Mouse (Mus musculus): ENCODE measurements around the gene Dzank1.
A peak's percentile ranks its signal among the peaks of the same experiment; 100 is the strongest.

Dzank1 gene

DNA sequence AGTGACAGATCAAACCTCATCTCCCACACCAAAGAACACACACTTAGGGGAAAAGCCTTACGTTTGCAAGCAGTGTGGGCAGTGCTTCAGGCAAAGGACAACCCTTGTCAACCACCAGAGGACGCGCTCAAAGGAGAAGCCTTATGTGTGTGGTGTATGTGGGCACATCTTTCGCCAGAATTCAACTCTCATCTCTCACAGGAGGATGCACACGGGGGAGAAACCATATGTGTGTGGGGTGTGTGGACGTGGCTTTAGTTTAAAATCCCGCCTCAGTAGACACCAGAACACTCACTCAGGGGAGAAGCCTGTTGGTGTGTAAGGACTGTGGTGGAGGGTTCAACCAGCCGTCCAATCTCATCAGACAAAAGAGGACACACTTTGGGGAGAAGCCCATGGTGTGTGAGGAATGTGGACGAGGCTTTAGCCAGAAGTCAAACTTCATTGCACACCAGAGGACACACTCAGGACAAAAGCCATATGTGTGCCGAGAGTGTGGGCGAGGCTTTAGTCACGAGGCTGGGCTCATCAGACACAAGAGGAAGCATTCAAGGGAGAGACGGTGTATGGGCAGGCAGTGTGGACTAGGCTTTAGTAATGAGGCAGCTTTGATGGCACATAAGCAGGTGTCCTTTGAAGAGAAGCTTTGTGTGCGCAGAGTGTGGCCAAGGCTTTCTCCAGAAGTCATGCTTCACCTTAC is 61.2 kb downstream of the Dzank1 start:
- DNase-seq (ENCODE audit: low spot score in 2 of 2): no peak

GRCm38 (mm10) chr2:144464799-144465760 is 62.1 kb downstream of the Dzank1 start:
- DNase-seq (ENCODE audit: low spot score in 2 of 2): no peak

DNA sequence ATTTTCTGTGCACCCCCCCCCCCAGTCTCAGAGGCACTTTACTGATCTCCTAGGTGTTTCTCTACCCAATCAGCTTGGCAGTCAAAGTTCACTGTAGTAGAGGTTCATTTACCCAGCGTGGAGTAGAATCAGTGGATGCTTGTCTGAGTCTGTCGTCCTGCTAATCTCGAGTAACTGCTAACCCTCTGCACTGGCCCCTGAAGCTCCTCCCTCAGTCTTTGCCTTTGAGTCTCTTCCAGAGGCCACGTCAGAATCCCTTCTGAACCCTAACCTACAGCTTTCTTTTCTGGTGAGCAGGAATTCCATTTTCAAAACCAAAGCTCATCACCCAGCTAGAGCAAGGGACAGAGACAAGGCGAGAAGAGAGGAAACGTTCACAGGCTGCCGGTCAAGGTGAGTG is 63.0 kb downstream of the Dzank1 start:
- no peak for DNase-seq (ENCODE audit: low spot score in 2 of 2)

DNA sequence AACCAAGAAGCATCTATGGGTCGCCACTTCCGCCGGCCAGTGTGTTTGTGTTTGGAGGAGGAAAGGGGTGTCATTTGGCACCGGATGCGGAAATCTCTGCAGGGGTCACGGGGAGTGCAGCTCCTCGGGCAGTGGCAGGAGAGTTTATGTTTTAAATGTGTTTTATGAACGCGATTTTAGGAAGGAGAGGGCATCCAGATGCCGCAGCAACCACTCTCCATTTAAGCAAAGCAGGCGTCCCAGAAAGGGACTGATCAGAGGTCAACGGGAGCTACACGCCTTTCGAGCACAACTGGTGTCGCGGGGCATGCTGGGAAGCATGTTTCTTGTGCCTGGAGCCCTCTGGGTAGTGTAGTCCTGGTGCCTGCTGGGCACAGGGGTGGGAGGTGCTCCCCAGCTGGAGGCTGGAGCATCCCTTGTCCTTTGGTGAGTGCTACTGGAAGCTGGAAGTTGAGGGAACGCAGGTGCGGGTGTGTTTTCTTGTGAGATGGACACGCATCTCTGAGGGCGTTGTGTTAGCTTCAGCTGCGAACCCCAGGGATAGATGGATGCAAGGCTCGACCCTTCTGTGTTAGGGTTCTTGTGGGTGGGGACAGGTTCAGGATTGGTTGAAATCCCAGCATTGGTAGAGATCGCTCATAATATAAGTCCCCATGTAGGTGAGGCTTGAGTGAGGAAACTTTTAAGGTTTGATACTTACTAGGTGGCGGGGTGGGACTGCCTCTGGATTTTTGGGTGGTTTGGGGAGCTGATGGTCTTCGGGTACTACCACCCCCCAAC is 68.0 kb downstream of the Dzank1 start:
- peak; percentile 21 to 42 for DNase-seq (ENCODE audit: low spot score in 2 of 2)

GRCm38 (mm10) chr2:144458355-144458754 is 68.9 kb downstream of the Dzank1 start:
- DNase-seq (ENCODE audit: low spot score in 2 of 2): no peak

DNA sequence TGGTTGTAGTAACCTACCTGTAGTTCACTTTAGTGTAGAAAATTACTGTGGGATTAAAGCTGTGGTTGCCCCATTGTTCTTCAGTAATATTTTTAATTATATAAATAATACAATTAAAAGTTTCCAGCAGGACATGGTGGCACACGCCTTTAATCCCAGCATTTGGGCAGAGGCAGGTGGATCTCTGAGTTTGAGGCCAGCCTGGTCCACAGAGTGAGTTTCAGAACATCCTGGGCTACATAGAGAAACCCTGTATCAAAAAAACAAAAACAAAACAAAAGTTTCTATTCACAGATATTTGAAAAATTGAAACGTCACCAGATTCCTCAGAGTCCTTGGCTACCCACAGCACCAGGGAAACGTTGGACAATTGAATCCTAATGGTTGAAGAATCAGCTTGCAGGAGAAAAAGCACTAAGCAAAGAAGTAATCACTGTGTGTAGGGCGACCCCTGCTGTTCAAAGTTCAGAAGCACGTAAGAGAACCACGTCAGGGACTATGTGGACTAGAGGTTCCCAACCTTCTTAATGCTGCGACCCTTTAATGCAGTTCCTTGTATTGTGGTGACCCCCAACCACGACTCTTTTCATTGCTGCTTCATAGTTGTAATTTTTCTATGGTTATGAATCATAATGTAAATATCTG is 74.7 kb downstream of the Dzank1 start:
- DNase-seq (ENCODE audit: low spot score in 2 of 2): peak; percentile 28 to 58

GRCm38 (mm10) chr2:144450378-144450777 is 76.8 kb downstream of the Dzank1 start:
- DNase-seq (ENCODE audit: low spot score in 2 of 2): no peak

DNA sequence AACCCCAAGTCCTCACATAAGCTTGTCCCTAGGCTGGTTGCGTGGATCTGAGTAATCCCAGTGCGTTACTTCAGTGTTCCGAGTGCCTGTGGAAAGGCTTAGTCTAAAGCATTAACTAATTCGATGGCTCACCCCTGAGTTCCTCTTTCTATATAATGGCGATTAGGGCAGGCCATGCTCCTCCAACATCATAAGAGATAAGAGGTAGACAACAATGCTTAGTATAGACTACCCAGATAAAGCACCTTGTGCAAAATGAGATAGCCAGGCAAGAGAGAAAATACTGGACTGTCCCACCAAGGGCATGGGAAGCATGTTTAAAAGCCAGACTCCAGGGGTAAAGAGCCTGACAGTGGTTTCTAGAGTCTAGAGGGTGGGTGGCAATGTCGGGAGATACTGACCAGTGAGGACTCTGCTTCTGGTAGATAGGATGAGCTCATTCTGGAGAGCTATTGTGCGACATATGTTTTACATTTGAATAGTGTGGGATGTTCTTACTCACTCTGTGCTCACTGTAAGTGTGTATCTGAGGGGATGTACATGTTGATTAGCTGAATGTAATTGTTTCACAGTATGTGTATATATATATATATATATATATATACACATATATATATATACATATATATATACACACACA is 80.7 kb downstream of the Dzank1 start:
- no peak for DNase-seq (ENCODE audit: low spot score in 2 of 2)

- DNase-seq (ENCODE audit: low spot score in 2 of 2): no peak
Measured at GRCm38 (mm10) chr2:144441386-144441915, 85.8 kb downstream of the Dzank1 start.

DNA sequence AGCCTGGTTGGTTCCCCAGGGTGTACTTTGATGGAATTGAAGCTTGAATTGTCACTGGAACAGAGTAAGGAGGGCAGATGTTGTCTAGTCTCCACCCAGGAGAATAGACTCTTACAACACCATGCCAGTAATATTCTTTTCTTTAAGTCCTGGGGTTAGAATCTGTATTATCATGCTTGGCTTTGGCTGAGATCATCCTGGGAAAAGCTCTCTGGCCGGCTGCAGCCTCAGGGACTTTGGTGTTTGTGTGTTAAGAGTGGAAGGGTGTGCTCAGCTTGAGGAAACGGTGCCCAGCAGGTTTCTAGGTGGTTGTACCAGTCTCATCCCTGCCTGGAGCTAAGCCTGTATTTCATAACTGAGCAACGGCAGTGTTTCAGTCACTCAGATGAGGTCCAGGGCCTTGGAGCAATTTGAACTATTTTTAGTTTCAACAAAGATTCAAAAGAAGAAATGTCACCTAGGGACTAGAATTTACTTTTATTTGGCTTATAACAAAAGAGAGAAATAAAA is 88.0 kb downstream of the Dzank1 start:
- no peak for DNase-seq (ENCODE audit: low spot score in 2 of 2)

DNA sequence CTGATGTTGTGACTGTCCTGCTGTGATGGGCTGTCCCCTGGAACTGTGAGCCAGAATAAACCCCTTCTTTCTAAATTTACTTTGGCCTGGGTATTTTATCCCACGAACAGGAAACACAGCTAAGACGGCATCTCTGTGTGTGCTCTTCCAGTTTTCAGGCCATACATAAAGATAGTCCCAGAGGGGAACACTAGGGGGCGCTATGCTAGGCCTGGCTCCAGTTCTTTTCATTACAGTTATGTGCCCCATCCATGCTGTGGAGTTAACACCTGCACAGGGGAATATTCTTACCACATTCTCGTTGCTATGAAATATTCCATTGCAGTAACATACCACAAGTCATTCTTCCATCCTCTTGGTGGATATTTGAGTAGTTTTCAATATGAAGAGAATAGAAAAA is 88.8 kb downstream of the Dzank1 start:
- DNase-seq (ENCODE audit: low spot score in 2 of 2): no peak

- no peak for DNase-seq (ENCODE audit: low spot score in 2 of 2)
Measured at GRCm38 (mm10) chr2:144435679-144436078, 91.5 kb downstream of the Dzank1 start.

GRCm38 (mm10) chr2:144431286-144431825 is 95.9 kb downstream of the Dzank1 start:
- no peak for DNase-seq (ENCODE audit: low spot score in 2 of 2)

DNA sequence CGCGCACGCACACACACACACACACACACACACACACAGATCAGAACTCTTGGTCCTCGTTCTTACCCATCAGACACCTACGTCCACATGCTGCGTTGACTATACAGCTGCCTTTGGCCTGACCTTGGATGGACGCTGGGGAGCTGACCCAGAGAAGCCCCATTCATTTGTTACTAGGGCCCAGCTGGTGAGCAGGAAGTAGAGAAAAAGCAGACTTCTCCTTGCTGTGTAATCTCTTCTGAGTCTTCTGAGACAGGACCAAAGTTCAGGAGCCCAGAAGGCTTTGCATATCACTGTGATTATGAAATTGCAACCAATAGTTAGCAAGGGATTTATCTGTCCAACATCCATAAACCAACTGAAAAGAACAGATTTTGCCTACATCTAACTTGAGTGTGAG is 98.0 kb downstream of the Dzank1 start:
- DNase-seq (ENCODE audit: low spot score in 2 of 2): no peak

DNA sequence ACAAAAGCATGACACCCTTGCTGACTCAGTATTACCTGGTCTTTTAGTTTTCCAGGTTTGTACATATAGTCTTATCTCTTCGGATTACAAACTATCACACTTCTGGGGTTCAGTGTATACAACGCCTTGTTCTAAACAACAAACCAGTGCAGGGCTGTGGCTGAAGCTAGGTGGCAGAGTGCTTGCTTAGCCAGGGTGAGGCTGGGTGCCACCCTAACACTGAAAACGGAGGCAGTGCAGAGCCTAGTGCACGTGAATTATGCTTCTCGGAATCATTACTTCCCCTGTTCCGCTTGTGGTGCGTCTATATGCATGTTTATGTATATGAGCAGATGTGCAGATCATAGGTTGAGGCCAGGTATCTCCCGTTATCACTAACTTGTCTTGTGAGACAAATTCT is 98.6 kb downstream of the Dzank1 start:
- DNase-seq (ENCODE audit: low spot score in 2 of 2): no peak

- DNase-seq (ENCODE audit: low spot score in 2 of 2): no peak
Measured at GRCm38 (mm10) chr2:144427852-144428251, 99.4 kb downstream of the Dzank1 start.

DNA sequence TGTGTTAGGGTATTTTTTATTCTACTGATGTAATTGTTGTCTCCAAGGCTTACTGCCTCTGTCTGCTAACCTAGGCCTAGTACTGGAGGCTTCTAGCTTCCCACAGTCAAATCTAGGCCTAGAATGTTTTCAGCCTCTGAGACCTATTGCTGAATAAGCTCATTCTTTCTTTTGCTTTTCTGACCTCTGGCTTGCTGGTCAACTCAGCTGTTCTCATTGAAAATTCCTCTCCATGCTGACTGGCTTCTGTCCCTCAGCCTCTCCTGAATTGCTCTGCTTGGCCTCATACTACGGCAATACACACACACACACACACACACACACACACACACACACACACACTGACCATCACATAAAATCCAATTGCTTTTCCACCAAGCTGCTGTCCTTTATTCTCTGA is 101.5 kb downstream of the Dzank1 start:
- no peak for DNase-seq (ENCODE audit: low spot score in 2 of 2)

- no peak for DNase-seq (ENCODE audit: low spot score in 2 of 2)
Measured at GRCm38 (mm10) chr2:144422094-144422675, 105.0 kb downstream of the Dzank1 start.
